Mouse (Mus musculus): ENCODE measurements around the gene Spp2. TPM values are rescaled to one million over a fixed set of nuclear protein-coding genes. Genes with fewer than 3 reads are reported as not detected.

The Spp2 gene
- polyA plus RNA-seq, 3 experiments from 2014 or later = not detected

DNA sequence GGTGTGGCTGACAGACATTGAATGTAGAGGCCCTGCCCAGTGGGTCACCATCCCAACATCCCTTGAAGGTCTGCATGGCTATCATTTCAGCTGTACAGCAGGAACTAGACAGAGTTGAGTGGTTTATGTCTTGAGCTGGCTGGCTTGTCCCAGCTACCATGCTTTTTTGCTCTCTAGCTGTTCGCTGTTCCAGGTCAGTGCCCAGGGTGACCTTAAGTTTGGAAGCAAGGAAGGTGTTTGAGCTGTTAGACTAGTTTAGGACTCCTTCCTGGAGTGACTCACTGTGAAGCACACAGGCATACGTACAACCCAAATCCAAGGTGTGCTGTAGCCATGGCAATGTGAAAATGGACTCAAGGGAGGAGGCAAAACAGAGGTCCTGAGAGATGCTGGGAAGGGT is 61.6 kb downstream of the Spp2 start:
- no peak for ATAC-seq

DNA sequence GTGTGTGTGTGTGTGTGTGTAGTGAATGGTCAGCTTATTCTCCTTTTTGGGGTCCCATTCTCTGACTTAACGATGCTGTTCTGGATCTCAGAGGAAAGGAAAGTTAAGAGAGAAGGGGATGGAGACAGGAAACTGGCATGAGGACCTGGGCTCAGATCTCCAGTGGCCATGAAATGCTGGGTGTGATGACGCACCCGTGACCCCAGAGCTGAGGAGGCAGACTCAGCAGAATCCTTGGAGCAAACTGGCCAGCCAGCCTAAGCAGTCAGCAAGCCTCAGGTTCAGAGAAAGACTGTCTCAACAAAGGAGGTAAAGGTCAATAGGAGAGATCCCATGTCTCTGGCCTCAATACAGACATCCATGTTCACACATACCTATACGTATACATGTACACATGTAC is 63.0 kb downstream of the Spp2 start:
- no peak for ATAC-seq

DNA sequence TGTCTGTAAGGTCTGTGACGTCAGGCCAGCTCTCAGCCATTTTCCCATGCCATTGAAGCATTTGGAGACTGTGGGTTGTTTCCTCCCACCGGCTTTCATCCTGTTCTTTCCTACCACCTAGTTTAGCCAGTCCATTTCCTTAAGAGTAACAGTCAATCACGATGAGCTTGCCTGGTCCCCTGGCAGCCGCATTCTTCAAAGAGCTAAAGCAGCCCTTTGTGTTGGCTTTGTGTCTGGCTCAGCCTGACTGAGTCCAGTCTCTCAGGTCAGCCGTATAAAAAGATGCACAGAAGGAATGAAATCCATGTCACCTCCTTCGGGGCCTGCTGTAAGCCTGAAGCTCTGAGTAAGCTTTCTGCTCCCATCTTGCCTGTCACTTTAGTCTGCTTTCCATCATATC is 65.5 kb downstream of the Spp2 start:
- ATAC-seq = no peak

DNA sequence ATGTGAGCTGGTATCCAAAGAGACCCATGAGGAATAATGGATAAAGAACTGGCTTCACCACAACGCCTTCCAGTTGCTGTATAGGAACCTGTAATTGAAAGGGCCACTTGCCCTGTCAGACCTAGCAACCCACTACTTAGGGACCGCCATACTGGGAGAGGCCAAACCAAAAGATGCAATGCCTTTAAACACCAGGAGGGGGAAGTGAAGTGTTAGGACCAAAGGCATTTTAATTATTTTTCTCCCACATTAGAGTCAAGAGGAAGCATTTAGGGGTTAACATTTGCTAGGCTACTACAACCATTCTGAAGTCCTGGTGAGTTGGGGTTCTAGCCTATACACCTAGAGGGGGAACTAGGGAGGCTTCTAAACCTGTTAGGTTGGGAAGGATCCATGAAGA is 67.1 kb downstream of the Spp2 start:
- ATAC-seq = no peak

DNA sequence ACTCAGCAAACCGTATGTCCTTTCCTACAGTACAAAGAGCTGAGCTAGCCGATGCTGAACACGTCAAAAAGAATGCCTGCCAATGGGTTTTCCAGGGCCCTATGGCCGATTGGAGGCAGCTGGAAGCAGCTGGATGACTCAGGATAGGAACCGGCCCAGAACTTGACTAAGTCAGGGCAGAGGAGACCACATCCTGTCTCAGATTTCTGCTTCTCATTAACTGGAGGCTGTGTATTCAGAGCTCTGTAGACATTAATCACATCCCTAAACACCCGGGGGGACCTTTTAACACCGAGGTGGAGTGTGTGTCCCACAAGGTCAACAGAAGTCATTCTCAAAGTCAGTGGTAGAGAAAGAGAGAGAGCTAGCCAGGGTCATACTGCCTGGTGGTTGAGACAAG is 67.8 kb downstream of the Spp2 start:
- ATAC-seq = peak; percentile 93

DNA sequence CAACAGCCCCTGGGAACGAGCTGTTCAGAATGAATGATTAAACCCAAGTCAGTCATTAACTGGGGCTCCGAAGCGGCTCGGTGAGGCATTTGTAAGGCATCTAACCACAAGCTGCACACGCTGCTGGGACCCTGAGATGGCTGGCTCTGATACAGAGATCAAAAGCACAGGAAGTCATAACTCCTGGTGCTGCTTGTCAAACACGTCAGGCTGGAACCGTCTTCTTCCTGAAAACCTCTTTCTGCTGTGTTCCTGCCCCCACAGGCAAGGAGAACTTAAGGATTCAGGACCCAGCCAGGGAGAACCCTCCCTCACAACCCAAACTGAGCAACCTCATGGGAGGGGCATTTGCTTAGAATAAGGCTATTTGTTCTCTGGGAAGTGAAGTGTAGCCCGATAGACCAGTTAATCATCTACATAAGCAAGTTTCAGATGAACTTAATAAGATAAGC is 68.8 kb downstream of the Spp2 start:
- ATAC-seq = peak; percentile 83

Other genes with a start within 250 kb of the Spp2 start
- gene Ugt1a5, start 240.9 kb upstream of the Spp2 start, polyA plus RNA-seq (2017; shearing (Covaris generic)) = not detected
- not detected for gene Ugt1a2, start 206.4 kb upstream of the Spp2 start, polyA plus RNA-seq (2017; shearing (Covaris generic))
- gene Dnajb3, start 201.2 kb upstream of the Spp2 start, polyA plus RNA-seq (2017; shearing (Covaris generic)) = under 1 TPM in 2 of 3 experiments, not detected in 1; 0.47 to 0.99 TPM
- gene Ugt1a1, start 195.0 kb upstream of the Spp2 start, polyA plus RNA-seq (2017; shearing (Covaris generic)) = not detected
- gene Mroh2a, start 180.0 kb upstream of the Spp2 start, polyA plus RNA-seq (2017; shearing (Covaris generic)) = 1 to 10 TPM; 1.9 to 4.4 (median 2.1) TPM
- 10 to 100 TPM; 37.3 to 97.3 (median 69.6) TPM for gene Hjurp, start 129.3 kb upstream of the Spp2 start, polyA plus RNA-seq (2017; shearing (Covaris generic))
- gene Trpm8, start 129.3 kb upstream of the Spp2 start, polyA plus RNA-seq (2017; shearing (Covaris generic)) = not detected
- not detected for gene Glrp1, start 103.1 kb downstream of the Spp2 start, polyA plus RNA-seq (2017; shearing (Covaris generic))